Mouse (Mus musculus): ENCODE measurements around the gene F2.
"Not testable (repeated sequence)": the region's sequence is repeated elsewhere in the genome, so short reads cannot be mapped to it uniquely, and the experiment has no call there.

F2 gene

DNA sequence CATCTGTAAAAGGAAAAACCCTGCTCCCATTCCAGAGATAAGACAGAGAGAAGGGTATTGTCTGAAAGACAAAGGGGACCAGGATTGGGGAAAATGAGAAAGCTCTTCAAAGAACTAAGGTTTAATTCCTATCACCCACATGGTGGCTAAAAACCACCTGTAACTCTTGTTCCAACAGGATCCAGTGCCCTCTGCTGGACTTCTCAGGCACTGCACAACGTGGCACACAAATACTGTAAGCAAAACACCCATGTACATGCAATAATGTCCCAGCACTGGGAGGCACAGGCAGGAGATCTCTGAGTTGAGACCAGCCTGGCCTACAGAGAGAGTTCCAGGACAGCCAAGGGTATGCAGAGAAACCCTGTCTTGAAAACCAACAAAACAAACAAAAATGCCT lies 10.5 kb upstream of the F2 start:
- DNase-seq (ENCODE audit: low spot score in 2 of 2) = peak in 1 of 2 experiments; percentile 37

DNA sequence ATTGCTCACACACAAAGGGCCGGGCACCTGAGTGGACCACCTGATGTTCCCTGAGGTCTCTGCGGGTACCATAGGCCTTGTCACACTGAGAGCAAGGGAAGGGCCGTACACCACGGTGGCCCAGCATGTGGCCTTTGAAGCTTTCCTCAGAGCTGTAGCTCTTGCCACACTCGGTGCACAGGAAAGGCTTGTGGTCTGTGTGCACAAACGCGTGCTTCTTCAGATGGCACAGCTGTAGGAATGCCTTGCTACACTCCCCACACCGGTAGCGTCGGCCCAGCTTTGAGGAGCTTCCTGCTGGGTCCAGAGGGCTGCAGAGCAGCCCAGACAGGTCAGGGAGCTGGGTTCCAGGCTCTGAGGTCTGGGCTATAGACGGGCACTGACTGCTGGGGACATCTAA lies 9.6 kb upstream of the F2 start:
- no peak for DNase-seq (ENCODE audit: low spot score in 2 of 2)

DNA sequence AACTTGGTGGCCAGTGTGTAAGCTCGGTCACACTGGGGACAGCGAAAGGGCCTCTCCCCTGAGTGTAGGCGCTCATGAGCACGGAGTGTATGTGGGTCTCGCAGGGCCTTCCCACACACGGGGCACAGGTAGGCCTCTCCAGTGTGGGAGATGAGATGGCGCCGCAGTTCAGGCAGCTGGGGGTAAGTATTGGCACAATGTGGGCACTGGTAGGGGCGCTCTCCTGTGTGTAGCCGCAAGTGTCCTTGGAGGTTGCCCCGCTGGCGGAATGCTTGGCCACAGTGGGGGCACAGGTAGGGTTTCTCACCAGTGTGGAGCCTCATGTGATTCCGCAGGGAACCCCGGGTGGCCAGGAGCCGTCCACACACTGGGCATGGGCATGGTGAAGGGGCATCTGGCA lies 9.1 kb upstream of the F2 start:
- DNase-seq (ENCODE audit: low spot score in 2 of 2) = no peak

DNA sequence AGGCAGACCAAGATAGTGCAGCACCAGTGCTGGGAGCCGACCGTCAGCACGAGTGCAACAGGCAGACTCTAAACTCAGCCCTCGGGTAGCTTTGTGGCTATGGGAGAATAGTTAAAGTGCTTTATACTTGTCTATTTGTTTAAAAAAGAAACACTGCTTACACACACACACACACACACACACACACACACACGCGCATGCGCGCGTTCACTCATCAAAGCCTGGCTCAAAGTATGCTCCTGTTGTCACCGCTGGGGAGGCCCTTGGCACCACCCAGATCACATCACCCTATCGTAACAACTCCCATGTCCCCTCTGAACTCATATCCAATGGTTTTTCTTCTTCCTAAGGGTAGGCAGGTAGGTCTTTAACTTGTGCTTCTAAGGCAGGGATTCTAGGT lies 7.8 kb upstream of the F2 start:
- DNase-seq (ENCODE audit: low spot score in 2 of 2) = no peak

DNA sequence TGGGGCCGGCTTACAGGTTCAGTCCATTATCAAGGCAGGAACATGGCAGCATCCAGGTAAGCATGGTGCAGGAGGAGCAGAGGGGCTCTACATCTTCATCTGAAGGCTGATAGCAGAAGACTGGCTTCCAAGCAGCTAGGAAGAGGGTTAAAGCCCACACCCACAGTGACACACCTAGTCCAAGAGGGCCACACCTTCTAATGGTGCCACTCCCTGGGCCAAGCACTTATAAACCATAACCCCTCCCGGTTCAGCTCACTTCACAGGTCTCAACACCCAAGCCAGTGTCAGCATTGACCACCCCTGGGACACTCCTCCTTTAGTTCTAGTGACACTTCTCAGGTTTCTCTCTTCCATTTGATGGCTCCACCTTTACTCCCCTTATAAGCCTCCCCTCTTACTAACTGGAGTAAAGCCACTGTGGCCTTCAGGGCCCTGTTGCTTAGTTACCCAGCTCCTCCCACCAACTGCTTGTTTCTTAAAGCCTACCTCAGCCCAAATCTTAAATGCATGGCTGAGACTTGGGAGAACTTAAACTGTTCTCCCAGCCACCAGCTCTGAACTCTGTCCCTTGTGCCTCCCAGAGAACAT lies 6.7 kb upstream of the F2 start:
- DNase-seq (ENCODE audit: low spot score in 2 of 2) = no peak

DNA sequence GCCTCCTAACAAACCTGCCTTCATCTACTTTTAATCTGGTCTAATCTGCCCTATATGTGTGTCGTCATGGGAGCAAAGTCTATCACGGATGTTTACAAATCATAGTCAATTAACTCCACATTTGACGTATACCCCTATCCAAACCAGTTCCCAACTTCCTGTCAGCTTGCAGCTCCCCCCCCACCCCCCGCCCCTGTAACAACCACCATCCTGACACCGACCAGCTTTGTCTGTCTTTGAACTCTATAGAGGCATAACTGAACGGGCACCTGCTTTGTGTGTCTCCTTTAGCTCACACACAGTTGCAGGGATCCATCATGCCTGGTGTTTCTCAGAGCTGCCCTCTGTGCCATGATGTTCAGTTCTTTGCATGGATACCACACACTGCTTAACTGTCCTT lies 2.7 kb upstream of the F2 start:
- DNase-seq (ENCODE audit: low spot score in 2 of 2) = no peak

DNA sequence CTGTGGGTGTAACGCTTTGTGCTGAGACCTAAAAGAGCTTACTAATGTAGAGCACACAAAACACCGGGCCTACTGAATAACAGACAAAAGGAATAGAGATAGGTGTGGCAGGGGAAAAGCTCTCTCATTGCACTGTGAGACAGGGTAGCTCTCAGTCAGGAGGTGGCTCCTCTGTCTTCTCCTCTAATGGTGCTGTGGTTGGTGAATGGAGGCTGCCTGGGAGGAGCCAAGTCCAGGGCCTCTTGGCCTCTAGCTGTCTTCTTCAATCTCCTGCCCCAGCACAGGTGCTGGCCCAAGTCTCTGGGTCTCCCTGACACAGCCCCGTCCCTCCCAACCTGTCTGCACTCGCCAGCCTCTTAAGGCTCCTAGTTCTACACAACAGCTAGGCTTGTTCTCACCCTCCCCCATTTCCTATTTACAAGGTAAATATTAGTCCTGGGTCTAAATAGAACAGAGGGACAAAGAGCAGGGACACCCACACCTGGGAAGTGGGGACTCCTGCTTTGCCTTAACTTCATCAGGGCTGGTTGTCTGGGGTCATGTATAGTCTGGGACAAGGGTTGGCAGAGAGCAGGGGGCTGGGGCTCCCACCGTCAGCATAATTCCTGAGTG lies 619 bp upstream of the F2 start:
- DNase-seq (ENCODE audit: low spot score in 2 of 2) = no peak

DNA sequence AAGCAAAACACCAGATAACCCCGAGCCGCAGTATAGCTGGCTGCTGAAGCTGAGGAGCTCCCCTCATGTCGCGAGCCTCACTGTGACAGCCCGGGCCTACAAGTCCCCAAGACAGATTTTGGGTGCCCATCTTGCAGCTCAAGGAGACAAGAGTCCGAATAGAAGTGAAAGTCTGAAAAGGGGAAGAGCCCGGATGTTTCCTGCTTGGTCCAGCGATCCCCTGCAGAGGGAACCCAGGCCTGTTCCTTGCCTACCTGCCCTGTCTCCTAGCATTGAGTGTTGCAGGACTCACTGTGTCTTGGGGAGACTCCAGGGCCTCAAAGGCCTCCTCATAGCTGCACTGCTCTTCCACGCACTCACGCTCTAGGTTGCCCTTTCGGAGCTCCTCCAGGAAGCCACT lies 728 bp downstream of the F2 start:
- DNase-seq (ENCODE audit: low spot score in 2 of 2) = no peak

DNA sequence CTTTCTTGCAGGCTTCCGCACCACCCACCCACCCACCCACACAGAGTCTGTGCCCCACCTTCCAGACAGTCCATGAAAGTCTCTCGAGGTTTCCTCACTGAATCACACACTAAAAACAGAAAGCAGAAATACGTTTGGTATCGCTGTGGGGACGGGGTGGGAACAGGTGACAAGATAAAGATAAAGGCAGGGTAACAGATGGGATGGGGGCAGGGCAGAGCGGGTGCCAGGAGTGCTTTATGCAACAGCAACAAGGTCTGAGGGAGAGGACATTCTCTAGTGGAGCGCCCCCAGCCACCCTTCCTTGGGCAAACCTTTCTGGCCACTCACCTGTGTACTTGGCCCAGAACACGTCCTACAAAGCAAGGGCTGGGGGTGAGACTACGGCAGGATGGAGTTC lies 1.4 kb downstream of the F2 start:
- DNase-seq (ENCODE audit: low spot score in 2 of 2) = no peak

DNA sequence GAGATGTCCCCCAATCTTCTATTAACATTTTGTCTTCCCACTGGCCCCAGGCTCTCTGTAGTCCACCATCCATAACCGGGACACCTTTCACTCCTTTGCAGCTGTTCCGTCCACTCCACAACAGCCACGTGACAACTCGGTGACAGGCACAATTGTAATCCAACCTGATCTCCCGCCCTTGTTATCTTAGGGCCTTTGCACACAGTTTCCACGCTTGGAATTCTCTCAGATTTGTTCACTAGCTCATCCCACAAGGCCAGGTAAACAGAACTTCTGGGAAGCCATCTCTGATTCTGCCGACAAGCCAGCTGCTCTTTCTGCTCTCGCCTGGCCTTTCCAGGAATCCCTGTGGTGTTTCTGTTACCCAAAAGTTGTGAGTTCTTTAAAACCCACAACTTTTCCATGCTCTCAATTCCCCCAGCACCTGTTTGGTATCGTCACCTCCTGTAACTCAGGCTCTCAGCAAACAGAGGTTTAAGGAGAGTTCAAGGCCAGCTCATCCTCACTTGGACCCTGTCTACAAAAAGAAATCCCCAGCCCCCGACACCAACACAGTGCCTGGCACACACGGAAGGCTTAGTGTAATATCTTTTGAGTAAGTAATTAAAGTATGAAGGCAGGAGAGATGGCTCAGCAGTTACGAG lies 2.8 kb downstream of the F2 start:
- DNase-seq (ENCODE audit: low spot score in 2 of 2) = no peak

DNA sequence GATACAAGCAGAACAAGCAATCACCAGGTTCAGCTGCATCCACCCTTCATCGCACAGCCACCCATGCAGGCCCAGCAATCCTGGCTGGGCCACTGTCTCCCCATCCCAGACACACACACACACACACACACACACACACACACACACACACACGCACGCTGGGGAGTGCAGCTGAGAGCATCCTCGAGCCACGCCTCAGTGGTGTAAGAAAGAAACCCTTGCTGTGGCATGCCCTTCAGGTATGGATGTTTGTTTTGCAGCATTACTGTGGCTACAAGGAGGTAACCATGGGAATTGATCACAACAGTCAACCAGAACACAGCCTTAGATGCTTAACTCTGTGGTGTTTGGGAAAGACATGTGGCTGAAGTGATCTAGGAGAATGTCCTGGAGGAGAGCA lies 3.9 kb downstream of the F2 start:
- no peak for DNase-seq (ENCODE audit: low spot score in 2 of 2)

DNA sequence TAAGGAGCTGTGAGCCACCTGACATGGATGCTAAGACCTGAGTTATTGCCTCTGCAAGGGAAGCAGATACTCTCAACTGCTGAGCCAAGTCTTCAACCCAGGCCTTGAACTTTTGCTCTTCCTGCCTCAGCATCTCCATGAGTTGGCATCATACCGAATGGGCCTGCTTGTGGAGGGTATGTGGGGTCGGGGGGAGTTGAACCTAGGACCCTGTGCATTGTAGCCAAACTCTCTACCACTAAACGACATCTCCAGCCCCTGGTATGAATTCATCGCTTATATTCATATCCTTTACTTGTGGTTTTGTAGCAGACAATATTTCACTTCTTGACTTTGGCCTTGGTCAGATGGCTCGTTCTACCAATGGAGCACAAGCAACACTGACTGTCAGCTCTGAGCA lies 4.4 kb downstream of the F2 start:
- no peak for DNase-seq (ENCODE audit: low spot score in 2 of 2)

DNA sequence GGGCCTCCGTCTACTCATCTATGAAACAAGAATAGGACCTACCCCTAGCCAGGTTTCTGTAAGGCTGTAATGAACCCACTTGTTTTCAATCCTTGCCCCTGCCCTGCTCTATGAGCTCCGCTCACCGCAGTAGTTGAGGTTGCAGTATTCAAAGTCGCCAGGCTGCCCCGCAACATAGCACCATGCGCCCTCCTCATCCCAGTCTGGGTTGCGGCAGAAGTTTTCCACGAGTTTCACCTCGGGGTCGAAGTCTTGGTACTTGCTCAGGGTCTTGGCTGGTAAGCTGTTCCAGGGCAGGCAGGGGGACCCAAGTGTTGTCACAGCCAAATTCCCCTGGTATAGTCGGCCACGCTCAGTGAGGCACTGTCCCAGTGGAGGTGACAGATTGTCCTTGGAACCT lies 5.8 kb downstream of the F2 start:
- DNase-seq (ENCODE audit: low spot score in 2 of 2) = no peak

DNA sequence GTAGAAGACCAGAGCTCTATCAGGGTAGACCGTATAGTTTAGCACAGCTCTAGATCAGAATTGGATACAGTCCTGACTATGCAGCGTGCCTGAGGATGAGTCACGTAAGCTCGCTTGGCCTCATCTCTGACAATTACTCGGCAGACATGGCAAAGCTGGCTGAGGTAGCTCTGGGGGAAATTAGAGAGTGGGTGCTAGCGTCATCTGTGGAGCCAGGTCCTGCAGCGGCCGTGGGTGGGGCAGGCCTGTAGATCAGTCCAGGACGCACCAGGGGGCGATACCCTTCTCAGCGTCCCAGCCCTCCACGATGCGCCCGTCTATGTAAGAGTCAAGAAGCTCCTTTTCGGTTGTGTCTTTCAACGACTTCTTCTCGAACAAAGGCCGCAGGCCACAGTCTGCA lies 6.5 kb downstream of the F2 start:
- DNase-seq (ENCODE audit: low spot score in 2 of 2) = no peak

DNA sequence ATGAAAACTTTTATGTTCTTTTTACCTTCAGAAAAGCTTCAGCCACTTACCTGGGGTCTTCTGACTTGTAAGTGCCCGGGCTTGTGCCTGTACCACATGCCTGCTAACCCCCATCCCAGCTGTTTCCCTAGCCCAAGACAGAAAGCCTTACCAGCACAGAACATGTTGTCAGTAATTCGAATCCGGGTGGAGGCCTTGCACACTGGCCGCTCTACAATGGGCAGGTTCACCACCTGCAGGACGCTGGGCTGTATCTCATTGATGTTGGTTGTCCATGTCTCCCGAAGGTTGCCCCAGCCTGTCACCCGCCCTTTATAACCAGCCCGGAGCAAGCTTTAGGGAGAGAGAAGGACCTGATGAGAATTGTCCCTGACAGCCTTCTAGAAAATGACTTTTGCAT lies 8.0 kb downstream of the F2 start:
- no peak for DNase-seq (ENCODE audit: low spot score in 2 of 2)

DNA sequence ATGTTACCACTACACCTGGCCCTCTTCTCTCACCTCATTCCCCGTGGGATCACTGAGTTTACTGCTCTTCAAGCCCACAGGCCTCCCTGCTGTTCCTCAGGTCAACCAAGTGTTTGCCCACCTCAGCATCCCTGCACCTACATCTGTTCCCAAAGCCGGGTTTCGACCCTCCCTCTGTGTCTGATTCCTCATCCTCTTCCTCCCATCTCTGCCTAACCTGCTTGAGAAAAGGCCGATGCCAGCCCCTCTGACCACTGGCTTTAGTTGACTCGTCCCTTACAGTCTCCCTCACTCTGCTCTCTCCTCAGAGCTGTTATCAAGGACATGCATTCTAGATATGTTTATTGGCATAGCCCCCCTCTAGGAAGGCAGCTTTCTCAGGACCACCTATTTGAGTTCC lies 8.7 kb downstream of the F2 start:
- DNase-seq (ENCODE audit: low spot score in 2 of 2) = no peak

DNA sequence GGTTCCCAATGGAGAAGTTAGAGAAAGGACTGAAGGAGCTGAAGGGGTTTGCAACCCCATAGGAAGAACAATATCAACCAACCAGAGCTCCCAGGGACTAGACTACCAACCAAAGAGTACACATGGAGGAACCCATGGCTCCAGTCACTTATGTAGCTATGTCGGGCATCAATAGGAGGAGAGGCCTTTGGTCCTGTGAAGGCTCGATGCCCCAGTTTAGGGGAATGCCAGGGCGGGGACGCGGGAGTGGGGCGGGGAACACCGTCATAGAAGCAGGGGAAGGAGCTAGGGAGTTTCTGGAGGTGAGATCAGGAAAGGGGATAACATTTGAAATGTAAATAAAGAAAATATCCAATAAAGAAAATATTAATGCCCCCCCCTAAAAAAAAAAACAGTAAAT lies 12.8 kb downstream of the F2 start:
- not testable (repeated sequence) for DNase-seq (ENCODE audit: low spot score in 2 of 2)

DNA sequence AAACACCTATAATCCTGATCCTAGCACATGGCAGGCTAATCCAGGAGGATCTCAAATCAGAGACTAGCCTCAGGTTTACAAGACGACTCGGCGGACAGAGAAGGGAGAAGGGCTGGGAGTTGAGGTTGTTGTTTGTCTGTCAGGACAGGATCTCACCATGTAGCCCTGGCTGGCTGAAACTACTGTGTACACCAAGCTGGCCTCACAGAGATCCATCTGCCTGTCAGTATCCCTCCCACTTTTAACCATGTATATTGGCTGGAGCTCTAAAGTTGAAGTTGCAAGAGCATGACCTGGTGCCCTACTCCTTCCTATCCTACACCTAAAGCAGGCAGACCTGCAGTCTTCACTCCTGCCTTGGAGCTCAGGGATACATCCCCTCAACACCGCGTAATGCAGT lies 13.9 kb downstream of the F2 start:
- DNase-seq (ENCODE audit: low spot score in 2 of 2) = no peak

DNA sequence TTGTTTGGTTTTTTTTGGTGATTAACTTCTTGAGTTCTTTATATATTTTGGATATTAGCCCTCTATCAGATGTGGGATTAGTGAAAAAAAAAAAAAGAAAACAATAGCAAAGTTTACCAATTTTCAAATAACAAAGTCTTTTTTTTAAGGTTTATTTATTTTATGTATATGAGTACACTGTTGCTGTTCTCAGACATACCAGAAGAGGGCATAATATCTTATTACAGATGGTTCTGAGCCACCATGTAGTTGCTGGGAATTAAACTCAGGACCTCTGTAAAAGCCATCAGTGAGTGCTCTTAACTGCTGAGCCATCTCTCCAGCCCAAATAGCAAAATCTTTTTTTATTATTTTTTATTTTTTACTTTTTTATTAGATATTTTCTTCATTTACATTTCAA lies 26.8 kb downstream of the F2 start:
- DNase-seq (ENCODE audit: low spot score in 2 of 2) = not testable (repeated sequence)

DNA sequence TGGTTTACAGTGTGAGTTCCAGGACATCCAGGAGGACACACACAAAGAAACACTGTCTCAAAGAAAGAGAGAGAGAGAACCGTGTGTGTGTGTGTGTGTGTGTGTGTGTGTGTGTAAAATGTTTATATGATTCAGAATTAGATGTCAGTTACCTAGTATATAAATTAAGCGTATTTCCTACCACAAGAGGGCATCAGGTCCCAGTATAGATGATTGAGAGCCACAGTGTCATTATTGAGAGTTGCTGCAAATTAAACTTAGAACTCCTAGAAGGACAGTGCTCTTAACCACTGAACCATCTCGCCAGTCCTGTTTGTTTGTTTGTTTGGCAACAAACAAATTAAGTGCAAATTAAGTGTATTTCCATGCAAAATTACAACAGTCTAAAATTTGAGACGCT lies 33.8 kb downstream of the F2 start:
- DNase-seq (ENCODE audit: low spot score in 2 of 2) = no peak

DNA sequence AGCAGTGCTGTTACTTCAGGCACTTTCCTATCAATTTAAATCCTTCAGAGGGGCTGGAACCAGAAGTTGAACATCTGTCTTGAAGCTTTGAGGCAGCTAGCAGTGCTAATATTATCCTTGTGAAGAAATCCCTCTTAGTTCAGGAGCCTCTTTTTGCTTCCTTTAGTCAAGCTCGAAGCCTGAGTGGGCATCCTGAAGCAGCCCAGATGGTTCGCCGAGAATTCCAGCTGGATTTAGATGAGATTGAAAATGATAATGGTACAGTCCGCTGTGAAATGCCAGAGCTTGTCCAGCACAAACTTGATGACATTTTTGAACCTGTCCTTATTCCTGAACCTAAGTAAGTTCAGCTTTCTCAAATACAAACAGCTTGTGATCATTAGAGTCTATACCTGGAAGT lies 35.7 kb downstream of the F2 start:
- no peak for DNase-seq (ENCODE audit: low spot score in 2 of 2)

DNA sequence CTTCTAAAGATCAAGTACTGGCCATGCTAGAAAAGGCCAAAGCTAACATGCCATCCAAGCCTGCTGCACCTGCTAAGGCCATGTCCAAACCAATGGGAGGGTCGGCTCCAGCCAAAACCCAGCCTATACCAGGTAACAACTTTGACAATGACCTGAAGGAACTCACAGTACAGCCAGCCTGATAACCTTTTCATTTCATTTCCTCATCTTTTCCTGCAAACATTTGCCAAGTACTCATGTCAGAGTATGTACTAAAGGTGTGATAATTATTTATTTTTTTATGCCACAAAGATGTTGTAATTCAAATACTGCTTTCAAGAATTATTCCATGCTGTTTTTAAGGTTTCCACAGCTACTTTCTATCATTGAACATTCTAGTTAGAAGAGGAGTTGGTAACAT lies 50.0 kb downstream of the F2 start:
- no peak for DNase-seq (ENCODE audit: low spot score in 2 of 2)

DNA sequence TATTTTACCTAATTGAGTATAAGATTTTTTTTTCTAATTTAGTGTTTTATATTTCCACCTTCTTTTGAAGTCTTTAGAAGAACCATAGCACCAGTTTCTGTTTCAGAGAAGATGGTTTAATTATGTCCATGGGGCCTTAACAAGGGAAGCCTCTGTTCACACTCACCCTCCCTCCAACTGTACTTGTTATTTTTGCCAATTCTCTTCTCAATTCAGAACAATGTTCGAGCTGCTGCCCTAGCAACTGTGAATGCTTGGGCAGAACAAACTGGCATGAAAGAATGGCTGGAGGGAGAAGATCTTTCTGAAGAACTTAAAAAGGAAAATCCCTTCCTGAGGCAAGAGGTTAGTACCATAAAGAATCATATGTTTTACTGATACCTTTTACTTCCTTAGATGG lies 55.3 kb downstream of the F2 start:
- no peak for DNase-seq (ENCODE audit: low spot score in 2 of 2)
